Mouse (Mus musculus) urinary bladder, postnatal 10 days (tissue): ENCODE data around the gene S100a4.
A peak's percentile ranks its signal among the peaks of the same experiment; 100 is the strongest.

ENCODE experiments used
- DNase-seq: peaks from one replicate; pipeline ENCODE4 v3.0.0; 2022; ENCODE audit warnings: low spot score

Gene S100a4

DNA sequence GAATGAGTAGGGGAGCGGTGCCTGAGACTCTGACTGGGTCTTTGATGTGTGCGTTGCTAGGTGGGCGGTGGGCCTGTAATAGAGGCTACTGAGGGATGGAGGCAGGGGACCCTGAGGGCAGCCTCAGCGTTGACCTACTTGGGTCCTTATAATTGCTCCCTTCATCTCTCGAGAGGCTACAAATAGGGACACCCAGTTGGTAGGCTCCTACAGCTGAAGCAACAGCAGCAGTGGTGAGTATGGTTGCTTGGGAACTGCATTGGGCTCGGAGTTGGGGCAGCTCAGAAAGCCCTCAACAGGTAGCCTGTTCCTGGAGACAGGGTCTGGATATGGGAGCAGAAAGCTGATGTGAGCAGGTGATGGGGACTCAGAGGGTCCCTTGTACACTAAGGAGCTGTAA, 3.5 kb upstream of the S100a4 start:
- DNase-seq, result no peak

DNA sequence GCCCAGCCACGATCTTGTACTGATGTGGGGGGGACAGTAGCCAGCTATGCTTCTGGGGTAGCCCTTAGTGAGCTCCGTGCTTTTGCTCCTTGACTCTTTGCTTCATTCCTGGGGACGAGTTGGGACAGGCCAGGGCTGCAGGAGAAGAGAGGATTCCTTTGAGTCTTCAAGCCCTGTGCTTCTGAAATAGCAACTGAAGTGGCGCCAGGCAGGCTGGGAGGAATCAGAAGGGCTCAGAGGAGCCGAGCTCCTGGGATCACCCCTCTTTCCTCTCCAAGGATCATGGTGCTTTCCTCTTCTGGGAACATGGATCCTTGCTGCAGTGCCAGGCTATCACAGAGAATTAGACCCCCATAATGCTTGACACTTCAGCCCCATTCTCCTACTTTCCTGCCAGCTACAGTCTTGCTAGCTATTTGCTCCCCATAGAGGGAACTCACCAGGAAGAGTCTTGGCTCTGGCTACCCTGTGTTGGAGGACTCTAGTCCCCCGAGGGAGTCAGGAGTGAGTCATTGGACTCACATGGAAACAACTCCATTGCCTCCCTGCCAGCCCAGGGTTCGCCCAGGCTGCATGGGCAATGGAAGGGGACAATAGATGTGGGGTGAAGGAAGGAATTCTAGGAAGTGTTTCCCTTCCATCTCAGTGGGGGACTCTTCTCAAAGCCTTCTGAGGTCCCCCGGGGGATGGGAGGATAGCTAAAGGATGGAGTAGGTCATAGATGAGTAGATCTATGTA, 2.9 kb upstream of the S100a4 start:
- DNase-seq, result no peak

DNA sequence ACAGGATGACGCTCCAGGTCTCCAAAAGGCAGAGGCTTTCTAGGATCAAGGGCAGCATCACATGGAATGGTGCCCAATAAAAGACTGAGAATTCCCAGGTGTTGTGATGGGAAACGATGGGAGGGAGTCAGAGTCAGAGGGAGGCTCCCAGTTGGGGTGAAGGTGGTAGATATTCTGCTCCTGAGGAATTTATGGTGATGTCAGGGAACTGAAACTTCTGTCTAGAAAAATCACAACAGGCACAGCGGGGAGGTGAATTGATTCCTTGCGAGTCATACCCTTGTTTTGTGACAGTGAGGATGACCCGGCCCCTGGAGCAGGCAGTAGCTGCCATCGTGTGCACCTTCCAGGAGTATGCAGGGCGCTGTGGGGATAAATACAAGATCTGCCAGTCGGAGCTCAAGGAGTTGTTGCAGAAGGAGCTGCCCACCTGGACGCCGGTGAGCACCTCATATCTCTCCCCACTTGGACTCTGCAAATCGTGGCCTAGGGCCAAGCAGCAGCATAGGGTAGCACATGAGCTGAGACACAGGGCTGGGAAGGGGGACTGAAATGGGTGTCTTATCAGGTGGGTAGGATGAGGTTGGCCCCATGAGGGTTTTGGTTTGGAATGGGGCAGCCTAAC, 2.0 kb upstream of the S100a4 start, which contains the start of gene Gm42674:
TSS of gene Gm42674 (plus strand) at position 419 of the 625 bp plus-strand sequence.
- no peak for DNase-seq

DNA sequence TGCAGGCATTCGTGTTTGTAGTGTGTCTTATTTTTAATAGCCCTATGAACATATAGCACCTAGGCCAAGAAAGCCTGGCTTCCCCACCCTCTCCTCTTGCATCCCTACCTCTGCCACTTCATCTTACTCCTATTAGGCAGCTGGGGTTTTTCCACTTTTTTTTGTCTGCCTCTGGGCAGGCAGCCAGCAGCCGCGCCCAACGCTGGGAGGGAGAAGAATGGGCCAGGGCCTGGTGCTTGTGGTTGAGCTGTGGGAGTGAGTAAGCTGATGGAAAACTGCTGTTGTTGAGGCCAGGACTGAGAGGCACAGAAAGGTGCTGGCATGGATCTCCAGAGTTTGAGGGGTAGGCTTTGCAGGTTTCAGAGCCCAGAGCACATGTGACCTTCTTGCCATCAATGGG, 845 bp downstream of the S100a4 start:
- DNase-seq, result no peak

DNA sequence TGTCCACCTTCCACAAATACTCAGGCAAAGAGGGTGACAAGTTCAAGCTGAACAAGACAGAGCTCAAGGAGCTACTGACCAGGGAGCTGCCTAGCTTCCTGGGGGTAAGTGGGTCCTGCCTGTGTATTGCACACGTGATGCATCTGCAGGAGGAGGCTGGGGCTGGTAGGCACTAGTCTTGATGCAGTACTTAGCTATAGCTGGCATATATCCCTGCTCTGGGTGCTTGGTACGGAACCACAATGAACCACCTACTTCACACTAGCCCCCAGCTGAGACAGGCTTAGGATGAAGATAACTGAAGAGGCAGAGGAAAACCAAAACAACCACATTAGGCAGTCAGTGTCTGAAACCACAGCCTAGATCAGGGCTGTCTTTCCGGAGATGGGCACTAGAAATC, 1.5 kb downstream of the S100a4 start:
- no peak for DNase-seq

DNA sequence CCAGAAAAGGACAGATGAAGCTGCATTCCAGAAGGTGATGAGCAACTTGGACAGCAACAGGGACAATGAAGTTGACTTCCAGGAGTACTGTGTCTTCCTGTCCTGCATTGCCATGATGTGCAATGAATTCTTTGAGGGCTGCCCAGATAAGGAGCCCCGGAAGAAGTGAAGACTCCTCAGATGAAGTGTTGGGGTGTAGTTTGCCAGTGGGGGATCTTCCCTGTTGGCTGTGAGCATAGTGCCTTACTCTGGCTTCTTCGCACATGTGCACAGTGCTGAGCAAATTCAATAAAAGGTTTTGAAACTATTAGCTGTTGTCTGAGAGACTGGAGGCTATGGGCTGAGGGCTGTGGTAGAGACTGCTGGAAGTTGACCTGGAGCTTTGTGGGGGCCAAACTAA, 2.2 kb downstream of the S100a4 start:
- DNase-seq, result no peak

DNA sequence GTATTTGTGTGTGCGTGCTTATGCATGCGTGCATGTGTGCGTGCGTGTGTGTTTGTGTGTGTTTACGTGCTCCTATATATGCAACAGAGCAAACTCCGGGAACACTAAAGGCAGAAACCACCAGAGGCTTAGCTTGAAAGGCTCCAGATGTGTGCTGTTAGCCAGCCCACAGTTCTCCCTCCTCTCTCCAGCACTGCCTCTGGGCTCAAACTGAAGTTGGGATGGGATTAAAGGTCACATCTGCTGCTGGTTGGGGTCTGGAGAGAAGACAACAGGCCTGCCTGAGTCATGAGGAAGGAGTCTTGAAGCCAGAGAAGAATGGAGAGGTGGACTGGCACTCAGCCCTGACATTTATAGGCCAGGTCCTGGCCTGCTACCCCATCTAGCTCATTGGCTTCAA, 2.6 kb downstream of the S100a4 start:
- no peak for DNase-seq

DNA sequence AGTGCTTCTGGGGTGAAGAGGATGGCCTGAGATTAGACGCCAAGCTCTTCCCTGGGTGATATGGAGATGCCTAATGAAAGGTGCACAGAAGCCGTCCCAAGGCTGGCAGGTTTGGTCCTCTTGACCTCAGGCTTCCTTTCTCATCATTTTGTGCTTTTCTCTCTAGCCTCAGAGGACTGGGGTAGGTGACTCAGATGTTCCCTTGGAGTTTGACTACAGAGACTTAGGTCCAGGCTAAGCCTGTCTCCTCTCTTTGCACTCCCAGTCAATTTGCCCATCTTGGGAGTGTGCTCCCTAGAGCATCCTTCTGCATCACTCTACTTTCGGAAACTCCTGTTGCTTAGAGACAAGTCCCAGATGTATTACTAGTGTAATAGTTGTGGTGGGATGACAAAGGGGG, 3.8 kb downstream of the S100a4 start:
- DNase-seq, result no peak

DNA sequence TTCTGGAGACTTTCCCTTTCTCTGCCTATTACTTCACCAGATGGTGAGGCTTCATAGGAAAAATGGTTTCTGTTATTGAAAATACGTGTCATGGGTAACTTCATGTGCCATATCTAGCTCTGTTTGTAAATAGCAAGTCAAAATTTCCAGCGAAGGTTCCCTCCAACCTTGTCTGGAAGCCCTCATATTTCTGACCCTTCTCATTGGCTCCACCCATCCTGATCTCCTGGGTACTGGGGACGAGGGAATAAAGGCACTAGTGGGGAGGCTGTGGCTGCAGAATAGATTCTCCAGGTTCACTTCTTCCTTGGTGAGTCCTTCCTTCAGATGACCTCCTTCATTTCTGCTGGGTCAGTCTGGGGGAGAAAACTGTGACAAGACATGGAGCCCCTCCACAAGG, 4.7 kb downstream of the S100a4 start, which contains the start of gene S100a5:
TSS of gene S100a5 (plus strand) at position 301 of the 400 bp plus-strand sequence.
- DNase-seq, result no peak

DNA sequence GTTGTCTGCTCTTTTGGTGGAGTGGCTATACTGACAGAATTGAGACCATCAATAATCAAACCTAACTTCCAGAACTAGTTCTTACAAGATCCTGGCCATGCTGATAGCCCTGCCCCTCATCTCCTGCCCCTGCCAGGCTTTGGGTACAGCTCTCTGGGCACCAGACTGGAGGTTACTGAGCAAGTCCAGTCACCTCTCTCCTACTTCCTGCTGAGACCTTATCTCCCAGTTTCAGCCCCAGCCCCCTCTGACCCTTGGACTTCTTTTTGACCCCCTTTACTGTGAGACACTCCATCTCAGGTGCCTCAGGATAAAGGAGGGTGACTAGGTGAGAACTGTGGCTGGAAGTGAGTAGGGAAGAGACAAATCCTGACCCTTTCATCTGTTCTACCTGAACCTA, 5.5 kb downstream of the S100a4 start:
- DNase-seq, result no peak

DNA sequence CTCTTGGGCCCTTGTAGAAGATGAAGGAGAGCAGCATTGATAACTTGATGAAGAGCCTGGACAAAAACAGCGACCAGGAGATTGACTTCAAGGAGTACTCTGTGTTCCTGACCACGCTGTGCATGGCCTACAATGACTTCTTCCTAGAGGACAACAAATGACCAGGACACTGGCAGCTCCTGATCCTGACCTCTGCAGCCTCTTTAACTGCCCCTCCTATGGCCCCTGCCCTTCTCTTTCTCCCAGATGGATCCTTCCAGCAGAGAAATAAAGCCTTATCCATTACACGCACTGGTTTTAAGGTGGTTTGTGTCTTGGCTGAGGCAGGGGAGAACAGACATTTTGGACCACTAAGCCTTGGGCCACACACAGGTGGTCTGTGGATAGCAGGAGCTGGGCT, 7.9 kb downstream of the S100a4 start:
- no peak for DNase-seq

DNA sequence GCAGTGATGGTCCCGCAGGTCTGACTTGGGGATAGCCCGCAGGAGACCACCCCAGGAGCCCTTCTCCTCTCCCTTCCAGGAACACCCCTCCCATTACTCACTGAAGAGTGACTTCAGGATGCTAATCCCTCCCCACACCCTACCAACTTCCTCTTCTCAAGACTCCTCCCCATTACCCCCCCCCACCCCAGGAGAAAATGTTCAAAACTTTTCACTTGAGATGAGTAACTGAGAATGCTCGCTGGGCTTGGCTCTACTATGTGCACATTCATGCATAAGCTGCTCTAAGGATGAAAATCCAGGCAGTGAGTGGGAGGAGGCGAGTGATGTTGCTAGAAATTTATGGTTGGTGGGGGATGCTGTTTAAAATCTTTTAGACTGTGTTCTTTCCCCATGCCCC, 8.5 kb downstream of the S100a4 start:
- no peak for DNase-seq

DNA sequence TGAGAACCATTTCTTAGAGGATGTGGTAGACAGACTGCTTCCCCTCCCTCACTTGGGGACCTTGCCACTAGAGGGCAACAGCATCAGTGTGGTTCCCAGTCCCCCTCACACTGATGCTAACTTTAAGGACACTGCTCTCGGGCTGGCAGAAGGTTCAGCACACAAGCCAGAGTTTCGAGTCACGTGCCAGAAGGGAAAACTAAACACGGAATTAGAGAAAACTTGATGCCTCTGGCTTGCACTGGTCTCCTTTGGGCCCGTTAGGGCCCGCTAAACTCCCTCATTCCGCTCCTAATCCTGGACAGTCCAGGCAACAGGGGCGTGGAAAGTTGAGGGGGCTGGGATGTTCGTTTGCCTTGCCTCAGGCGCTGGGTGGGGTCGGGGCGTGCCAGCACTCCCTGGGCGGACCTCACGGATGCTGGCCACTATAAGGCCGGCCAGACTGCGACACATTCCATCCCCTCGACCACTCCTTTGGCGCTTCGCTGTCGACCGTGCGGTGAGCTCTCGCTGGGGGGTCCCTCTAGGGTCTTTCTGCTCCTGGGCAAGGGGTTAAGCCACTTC, 9.2 kb downstream of the S100a4 start, which contains the start of gene S100a6:
TSS of gene S100a6 (plus strand) at position 155 of the 564 bp plus-strand sequence.
- DNase-seq, result peak; percentile 57

DNA sequence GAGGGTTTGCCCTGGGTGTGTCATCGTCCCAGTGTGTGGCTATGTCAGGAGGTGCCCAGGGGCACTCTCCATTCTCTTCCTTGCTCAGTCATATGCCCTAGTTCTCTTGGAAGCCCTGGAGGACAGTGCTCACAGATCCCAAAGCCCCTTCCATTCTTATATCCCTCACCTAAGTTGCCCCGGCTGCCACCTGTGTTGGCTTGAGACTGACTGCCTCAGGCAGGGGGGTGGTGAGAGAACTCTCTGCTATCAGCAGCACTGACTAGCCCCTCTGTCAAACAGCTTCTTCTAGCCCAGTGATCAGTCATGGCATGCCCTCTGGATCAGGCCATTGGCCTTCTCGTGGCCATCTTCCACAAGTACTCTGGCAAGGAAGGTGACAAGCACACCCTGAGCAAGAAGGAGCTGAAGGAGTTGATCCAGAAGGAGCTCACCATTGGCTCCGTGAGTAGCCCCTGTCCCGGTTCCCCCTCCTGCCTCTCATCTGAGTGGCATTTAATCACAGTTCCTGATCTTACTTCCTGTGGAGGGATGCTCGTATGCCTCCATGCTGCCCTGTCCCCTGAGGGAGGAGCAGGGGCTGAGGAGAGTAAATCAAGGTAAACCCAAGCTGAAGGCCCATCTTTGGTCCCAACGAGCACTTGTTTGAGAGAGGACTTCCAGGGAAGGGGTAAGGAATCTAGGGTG, 10.0 kb downstream of the S100a4 start:
- DNase-seq, result no peak

DNA sequence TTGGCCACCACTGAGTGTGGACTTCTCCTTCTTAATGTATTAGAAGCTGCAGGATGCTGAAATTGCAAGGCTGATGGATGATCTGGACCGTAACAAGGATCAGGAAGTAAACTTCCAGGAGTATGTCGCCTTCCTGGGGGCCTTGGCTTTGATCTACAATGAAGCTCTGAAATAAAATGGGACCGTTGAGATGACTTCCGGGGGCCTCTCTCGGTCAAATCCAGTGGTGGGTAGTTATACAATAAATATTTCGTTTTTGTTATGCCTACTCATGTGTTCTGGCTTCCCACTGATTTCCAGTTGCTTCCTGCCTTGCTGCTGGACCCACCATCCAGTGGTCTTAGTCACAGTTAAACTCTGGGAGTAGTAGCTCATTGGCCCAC, 10.6 kb downstream of the S100a4 start:
- no peak for DNase-seq

DNA sequence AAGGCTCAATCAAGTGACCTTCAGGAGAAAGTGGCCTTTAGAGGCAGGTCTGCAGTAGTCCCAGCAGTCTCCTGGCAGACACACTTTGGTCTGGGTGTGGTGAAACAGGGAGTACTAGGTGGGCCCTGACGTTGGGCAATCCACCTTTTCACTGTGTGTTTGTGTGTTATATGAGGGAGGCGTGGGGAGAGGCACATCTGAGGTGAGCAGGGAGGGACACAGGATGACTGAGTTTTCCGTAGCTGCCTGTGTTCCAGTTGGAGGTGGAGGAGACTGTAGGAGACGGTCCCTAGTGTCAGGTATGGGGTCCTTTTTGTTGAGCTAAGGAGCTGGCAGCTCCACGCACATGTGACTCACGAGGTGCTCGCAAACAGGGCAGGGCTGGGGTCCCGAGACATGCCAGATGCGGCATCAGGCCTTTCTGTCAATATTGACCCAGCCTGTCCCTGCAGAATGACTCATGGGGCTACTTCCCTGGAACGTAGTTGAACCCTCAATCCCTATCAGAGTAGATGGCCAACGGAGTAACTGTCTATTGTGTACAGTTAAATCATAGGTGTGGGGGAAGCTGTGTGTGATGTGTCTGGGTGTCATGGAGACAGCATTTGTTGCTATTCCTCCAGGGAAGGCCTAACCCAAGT, 11.2 kb downstream of the S100a4 start:
- no peak for DNase-seq

DNA sequence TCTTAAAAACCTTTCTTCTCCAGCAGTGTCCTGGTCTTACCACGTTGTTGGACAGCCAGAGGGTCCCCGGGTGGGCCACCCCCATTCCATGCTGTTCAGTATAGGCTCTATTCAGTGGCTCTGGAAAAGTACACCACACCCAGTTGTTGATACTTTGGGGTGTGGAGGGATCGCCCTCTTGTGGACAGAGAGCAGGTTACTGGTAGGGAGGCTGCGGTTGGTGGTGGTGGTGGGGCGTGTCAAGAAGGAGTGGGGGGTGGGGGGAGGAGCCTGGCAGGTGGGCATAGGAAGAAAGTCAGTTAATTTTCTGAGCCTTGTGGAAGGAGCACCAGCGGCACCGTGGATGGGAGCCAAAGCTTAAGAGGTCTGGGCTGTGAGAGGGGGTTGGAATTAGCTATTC, 11.8 kb downstream of the S100a4 start:
- DNase-seq, result no peak

DNA sequence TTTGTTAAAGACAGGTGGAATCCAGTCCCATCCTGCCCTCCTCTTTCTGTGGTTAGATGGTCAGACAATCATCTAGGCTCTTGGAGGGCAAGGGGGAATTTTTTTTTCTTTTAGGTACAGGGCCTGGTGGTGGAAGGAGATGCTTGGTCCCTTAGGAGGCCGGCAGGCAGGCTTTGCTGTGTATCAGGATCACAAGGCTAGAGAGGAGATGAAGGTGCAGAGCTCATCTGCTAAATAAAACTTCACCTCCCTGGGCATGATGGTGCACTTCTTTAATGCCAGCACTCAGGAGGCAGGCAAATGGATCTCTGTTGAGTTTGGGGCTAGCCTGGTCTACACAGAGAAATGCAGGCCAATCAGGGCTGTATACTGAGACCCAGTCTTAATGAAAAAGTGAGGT, 12.3 kb downstream of the S100a4 start:
- no peak for DNase-seq

DNA sequence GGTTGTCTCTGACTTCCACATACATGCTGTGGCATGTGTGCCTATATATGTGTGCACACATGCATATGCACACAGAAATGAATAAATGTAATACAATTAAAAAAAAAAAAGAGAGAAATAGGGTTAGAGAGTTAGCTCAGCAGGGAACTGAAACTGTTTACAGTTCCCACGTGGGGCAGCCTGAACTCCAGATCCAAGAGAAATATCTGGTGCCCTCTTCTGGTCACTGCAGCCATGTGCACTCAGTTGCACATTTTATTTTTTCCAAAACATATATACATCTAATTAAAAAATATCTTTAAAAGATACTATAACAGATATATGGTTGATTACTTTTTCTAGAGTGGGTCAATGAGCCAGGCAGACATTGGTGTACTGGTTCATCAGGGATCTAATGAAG, 14.0 kb downstream of the S100a4 start:
- DNase-seq, result no peak

DNA sequence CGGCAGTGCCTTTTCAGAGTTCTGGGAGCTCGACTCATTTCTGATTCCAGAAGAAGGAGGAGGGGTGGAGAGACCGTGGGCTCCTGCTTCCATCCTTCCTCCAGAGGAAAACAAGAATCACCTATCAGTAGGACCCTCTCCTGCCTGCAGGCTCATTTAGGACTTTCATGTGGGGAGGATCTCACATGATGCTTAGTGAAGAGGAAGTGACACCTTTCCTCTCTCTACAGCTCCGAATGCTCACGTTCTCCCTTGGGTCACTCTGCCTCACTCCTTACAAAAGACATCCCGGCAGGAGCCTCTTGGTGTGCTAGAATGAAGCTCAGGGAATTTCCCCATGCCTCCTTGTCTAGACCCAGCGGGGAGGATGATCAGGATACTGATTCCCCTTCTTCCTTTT, 18.0 kb downstream of the S100a4 start:
- no peak for DNase-seq

DNA sequence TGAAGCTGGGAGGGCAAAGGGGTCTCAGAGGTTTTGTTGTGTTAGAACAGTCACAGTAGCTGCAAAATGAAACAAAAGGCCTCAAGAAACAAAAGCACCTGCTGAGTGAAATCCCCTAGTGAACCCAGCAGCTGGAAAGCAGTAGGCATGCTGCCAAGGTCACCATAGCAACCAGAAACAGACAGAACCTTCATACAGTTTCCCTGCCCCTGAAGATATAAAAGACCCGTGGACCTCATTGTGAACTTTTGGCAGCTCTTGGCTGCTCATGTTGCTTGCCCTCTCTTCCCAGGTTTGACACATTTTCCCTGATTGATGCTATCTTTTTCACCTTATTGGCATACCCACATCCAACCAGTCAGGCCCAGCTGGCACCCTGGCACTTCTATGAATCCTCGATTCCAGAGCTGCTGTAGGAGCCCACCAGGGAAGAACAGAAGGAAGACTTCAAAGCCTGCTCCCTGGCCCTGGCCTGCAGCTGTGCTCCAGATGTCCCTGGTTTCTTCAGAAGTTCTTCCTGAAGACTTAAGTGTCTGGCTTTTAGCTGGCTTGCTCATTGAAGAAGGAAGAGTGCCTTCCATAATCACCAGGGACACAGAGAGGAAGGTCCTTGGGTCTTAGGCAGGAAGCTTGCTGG, 20.0 kb downstream of the S100a4 start:
- DNase-seq, result no peak

DNA sequence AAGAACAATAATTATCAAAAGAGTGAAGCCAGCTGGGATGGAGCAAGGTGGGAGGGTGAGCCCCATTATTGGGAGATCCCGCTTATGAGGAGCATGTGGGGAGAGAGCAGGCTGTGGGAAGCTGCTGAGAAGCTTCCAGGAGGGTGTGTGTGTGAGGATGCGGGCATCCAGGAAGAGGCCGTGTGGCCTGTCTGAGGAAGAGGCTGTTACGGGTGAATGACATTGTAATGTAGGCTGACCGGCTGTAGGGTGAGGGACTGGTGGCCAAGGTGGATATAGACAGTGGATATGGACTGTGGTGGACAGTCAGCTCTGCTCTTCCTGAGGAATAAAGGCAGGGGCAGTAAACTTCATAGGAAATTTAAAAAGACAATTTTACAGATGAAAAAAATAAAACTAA, 21.9 kb downstream of the S100a4 start:
- DNase-seq, result no peak
